Mouse (Mus musculus) embryo, embryonic 9.5 days (tissue): ENCODE data around the gene Klhl32.
"Not testable (repeated sequence)": the region's sequence is repeated elsewhere in the genome, so short reads cannot be mapped to it uniquely, and the experiment has no call there.

ENCODE experiments used
- DNase-seq: peaks from one replicate; pipeline ENCODE4 v3.0.0-alpha.2; 2017; ENCODE audit errors: extremely low spot score

Gene Klhl32

DNA sequence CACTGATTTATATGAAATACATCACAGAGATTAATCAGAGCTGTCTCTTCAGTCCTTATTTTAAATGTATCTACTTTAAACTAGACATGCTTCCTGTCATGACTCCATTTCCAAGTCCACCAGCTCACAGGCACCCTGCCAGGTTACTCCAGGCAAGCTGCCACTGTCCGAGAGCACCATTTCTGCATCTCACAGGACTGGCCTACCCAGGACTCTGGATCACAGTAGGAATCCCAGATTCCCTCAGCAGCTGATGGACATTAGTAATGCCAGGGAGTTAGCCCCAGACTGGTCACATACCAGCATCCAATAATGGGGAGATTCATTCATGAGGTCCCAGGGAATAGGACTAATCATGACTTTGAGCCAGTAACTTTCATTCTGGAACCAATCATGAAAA is 54.7 kb downstream of the Klhl32 start:
- no peak for DNase-seq

- DNase-seq: no peak
These were observed 55.7 kb downstream of the Klhl32 start for GRCm38 (mm10) chr4:24795180-24795579.

GRCm38 (mm10) chr4:24793726-24794345 is 57.1 kb downstream of the Klhl32 start:
- no peak for DNase-seq

DNA sequence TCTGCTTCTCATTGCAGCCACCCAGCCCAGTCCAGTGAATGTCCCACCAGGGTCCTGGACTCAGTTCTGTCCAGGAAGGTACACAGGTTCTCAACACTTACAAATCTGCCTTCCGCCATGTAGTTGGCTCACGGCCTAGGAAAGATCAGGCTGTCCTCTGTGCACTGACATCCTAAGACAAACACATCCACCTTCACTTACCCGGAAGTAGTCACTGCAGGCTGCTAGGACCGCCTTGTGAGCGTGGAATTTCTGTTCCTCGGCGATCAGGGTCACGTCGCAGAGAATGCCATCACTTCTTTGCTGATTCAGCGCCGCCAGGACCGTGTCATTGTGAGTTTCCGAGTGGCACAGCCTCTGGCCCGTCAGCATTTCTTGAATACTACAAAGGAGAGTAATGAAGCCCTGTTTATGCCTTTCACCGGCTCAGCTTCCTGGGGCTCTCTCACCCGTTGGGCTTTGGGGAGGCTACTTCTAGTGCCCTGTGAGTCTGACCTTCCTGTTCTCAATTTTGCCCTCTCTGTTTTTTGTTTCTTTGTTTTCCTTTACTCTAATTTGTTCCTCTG is 58.4 kb downstream of the Klhl32 start:
- peak; percentile 12 for DNase-seq

- no peak for DNase-seq
These were observed 61.6 kb downstream of the Klhl32 start for GRCm38 (mm10) chr4:24789331-24789730.

GRCm38 (mm10) chr4:24785757-24786532 is 65.0 kb downstream of the Klhl32 start:
- no peak for DNase-seq

DNA sequence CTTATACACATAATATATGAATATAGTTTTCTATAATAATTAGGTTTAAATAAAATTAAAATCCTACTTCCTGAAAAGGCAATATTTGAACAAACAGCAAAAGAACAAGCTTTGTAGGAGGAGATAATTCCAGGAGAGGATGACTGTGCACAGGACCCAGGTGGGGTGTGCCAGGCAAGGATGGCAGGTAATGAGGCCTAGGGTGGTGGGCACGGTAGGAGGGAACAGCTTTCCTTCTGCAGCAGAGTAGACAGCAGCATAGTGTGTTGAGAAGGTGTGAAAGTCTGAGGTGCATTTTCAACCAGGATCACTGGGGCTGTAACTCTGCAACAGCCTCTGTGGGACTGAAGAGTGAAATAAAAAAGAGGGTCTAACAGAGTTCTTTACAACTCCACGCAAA is 85.0 kb downstream of the Klhl32 start:
- no peak for DNase-seq

DNA sequence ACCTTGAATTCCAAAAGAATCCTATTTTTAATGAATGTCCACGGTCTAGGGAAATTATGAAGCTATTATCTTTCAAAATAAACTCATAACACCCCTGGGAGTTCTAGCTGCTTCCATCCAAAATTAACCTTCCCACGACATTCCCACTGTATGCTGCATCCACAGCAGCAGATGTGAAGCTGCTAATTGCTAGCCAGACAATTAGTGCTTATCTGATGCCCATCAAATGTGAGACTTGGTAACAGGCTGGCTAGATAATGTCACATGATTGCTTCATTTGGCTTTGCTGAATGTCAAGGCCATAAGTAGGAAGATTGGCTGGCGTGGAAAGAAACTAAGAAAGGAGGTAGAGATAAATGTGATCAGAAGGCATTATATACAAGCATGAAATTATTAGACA is 85.5 kb downstream of the Klhl32 start:
- DNase-seq: no peak

GRCm38 (mm10) chr4:24764558-24764957 is 86.4 kb downstream of the Klhl32 start:
- no peak for DNase-seq

DNA sequence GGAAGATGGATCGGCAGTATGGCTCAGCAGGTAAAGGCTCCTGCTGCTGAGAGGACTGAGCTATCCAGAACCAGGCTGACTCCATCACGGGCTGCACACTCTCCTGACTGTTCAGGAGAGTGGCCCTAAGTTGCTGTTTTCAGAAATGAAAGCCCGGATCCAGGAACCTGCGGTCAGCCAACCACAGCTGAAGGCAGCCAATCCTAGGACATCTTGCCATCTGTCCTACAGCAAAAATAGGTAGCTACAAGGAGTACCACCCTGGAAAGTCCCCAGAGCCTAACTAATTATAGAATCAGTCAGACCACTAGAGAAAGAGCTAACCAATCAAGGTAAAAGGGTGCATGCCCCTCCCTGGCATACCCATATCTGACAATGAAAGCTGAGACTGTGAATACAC is 87.5 kb downstream of the Klhl32 start:
- no peak for DNase-seq

GRCm38 (mm10) chr4:24758954-24759353 is 92.0 kb downstream of the Klhl32 start:
- DNase-seq: no peak

- no peak for DNase-seq
These were observed 98.3 kb downstream of the Klhl32 start for GRCm38 (mm10) chr4:24752517-24753208.

DNA sequence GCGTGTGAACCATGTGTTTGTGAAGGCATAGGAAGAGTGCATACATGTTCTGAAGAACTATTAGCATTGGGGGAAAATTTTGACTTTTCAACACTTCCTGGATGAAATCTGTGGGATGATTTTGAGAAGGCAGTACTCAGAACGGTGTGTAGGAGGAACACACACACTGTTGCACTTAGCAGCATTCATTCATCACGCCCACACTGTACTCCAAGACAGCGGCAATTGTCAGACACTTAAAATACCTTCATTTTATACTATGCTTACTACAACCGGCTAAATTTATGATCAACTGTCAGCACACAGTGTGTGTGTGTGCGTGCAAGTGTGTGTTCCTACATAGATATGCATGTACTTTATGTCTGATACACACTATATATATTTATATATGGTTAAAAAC is 113.8 kb downstream of the Klhl32 start:
- DNase-seq: no peak

DNA sequence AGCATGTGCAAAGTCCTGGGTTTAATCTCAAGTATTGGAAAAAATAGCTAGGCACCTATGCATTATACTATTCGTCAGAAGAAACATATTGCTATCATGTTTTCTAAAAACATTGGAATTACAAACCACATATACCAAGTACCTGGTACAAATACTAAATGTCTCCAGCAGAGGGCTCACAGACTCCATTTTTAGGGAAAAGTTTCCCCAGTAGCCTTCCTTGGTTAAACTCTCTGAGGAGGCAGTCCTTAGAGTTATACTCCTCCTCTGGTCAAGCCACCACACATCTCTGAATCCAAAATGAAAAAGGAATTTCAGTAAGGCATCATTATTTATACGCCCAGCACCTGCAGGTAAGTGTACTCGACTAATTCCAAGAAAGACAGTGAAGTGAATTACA is 130.1 kb downstream of the Klhl32 start:
- peak; percentile 49 for DNase-seq

DNA sequence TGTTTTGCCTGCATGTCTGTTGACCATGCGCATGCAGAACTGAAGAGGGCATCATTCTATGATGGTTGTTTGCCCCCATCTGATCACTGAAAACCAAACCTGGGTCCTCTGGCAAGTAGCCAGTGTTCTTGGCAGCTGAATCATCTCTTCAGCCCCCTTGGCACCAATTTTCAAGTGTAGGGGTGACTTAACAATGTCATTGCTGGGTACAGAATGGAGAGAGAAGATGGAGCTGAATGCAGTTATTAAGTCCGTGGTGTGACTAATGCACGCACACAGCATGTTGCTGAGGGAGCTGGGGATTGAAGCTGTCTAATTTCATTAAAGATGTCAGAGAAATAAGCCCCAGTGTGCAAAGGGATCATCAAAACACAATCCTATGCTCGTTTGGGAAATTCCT is 135.4 kb downstream of the Klhl32 start:
- DNase-seq: no peak

- no peak for DNase-seq
These were observed 136.6 kb downstream of the Klhl32 start for GRCm38 (mm10) chr4:24714367-24714766.

- DNase-seq: peak; percentile 24
These were observed 152.3 kb downstream of the Klhl32 start for GRCm38 (mm10) chr4:24698528-24699117.

GRCm38 (mm10) chr4:24680080-24680479 is 170.8 kb downstream of the Klhl32 start:
- no peak for DNase-seq

GRCm38 (mm10) chr4:24670007-24670406 is 180.9 kb downstream of the Klhl32 start:
- DNase-seq: no peak

GRCm38 (mm10) chr4:24659218-24659617 is 191.7 kb downstream of the Klhl32 start:
- DNase-seq: no peak

GRCm38 (mm10) chr4:24644735-24645134 is 206.2 kb downstream of the Klhl32 start:
- not testable (repeated sequence) for DNase-seq

DNA sequence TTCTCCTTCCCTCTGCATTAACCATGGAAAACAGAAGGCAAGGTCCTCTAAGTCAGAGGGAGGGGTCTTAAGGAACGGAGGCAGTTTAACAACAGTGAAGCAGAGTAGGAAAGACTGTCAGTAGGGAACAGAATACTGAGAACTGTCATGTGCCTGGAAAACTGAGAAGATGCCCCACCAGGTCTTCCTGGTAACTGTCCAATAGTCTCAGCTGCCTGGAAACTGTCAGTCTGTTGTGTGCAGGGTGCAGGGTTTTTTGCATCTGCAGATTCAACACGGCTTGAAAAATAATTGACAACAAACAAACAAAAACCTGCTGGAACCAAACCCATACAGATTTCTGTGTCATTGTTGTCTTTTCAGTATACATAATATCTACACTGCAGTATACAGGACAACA is 208.6 kb downstream of the Klhl32 start:
- no peak for DNase-seq
